Mouse (Mus musculus): ENCODE measurements at regions not wholly inside any gene's neighbourhood (a gene's known extent, or its start where the extent isn't known, plus 50 kb on each side); places are given as distances from the start of the nearest gene placed in this dataset.

DNA sequence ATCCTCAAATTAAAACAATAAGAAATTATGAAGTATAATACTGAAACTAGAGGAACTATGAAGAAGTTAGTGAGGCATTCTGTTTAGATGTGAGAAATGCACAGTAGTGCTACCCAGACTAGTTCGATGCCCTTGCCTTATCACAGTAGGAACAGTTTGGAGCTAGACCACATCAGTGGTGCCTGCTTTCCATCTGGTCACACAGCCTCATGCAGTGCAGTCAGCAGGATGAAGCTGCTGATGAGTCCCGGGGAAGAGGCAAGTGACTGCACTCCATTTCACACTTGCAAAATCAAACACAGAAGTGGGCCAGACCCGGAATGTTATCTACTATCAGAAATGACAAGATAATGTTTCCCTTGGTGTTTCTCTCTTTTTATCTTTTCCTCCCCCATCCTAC lies 2092.4 kb downstream of the Poteg start:
- no peak for TF ChIP-seq CTCF (IDR thresholded peaks at IDR 0.05; ENCODE audit: low read depth, low read length)
- TF ChIP-seq POLR2A (IDR thresholded peaks at IDR 0.05; ENCODE audit: extremely low read depth, insufficient read depth, low read length) = no peak
